Mouse (Mus musculus) left cerebral cortex, postnatal 25 days (tissue): ENCODE results near the gene Tcam1. TPM values are rescaled to one million over a fixed set of nuclear protein-coding genes. Genes with fewer than 3 reads are reported as not detected.
A peak's percentile ranks its signal among the peaks of the same experiment; 100 is the strongest.
"Not testable (repeated sequence)": the region's sequence is repeated elsewhere in the genome, so short reads cannot be mapped to it uniquely, and the experiment has no call there.

Experiments used
- DNase-seq, 2 experiments: peaks; one replicate each; pipeline ENCODE4 v3.0.0; 2022; ENCODE audit warnings: low spot score in 2 of 2, mixed read lengths in 1 of 2
- intact Hi-C: fragments of 180-260 bp; cut with DNase I; formaldehyde crosslinking; loops from one replicate; pipeline ENCODE4 v1.15.1; 2025
- total RNA-seq, 2 experiments: library from RNA; stranded (reverse); gene quantifications; 2 replicates each; pipeline ENCODE4 v1.2.3; 2021

The Tcam1 gene
- total RNA-seq = under 1 TPM; 0.18 to 0.34 TPM

DNA sequence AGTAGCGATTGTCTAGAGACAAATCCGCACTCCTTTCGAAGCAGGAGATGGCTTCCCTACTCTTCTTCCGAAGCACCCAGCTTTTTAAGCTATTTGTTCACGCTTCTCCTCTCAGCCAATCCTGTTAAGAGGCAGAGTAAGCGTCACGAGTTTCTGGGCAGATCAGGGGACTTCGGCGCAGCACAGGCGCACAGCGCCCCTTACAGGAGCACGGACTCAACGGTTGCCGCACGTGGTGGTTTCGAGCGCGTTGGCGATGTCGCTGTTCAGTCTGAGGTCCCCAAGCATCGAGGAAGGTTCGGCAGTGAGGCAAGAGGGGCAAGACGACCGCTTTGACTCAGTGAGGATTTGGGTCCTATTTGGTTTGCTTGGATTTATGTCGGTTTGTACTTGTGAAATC is at the start of gene Tcam1:
Tcam1 (plus strand) TSS at position 219 of the 400 bp plus-strand sequence.
- intact Hi-C loops = no loop called here
- DNase-seq = peak; percentile 93 to 96

GRCm38 (mm10) chr11:106233978-106234377 is 42.5 kb upstream of the Tcam1 start:
- intact Hi-C loops, DNase-seq: not testable (repeated sequence)

GRCm38 (mm10) chr11:106246834-106247233 is 29.6 kb upstream of the Tcam1 start:
- DNase-seq = no peak
- intact Hi-C loops = no loop called here

GRCm38 (mm10) chr11:106249326-106249725 is 27.1 kb upstream of the Tcam1 start:
- intact Hi-C loops = no loop called here
- no peak for DNase-seq

GRCm38 (mm10) chr11:106254767-106255166 is 21.7 kb upstream of the Tcam1 start:
- intact Hi-C loops = loop anchor here (5.0 kb wide), 1 partner anchor 37 kb away; the partner anchor contains the start of genes Ccdc47 and Ddx42
- DNase-seq = no peak

- intact Hi-C loops = loop anchor here (5.0 kb wide), 1 partner anchor 38 kb away; the partner anchor contains the start of genes Ccdc47 and Ddx42
- peak in 1 of 2 experiments; percentile 25 for DNase-seq
Observed at GRCm38 (mm10) chr11:106255174-106255573, 21.3 kb upstream of the Tcam1 start.

GRCm38 (mm10) chr11:106255685-106256451 is 20.6 kb upstream of the Tcam1 start, which contains the start of the genes Ftsj3 and Psmc5:
Ftsj3 (minus strand) TSS chr11:106256079.
Psmc5 (plus strand) TSS chr11:106256154.
- peak; percentile 98 to 99 for DNase-seq
- intact Hi-C loops = loop anchor here (2.0 to 5.0 kb wide), 2 partner anchors 17 to 39 kb away; partner anchors contain the start of genes Ccdc47, Ddx42 and Smarcd2

- intact Hi-C loops = loop anchor here (2.0 to 5.0 kb wide), 2 partner anchors 16 to 39 kb away; partner anchors contain the start of genes Ccdc47, Ddx42 and Smarcd2
- DNase-seq = peak in 1 of 2 experiments; percentile 38
Observed at GRCm38 (mm10) chr11:106256775-106257174, 19.7 kb upstream of the Tcam1 start.

GRCm38 (mm10) chr11:106260826-106261450 is 15.5 kb upstream of the Tcam1 start:
- intact Hi-C loops = no loop called here
- no peak for DNase-seq

GRCm38 (mm10) chr11:106263963-106264362 is 12.5 kb upstream of the Tcam1 start:
- intact Hi-C loops = no loop called here
- no peak for DNase-seq

GRCm38 (mm10) chr11:106264988-106265387 is 11.5 kb upstream of the Tcam1 start:
- no peak for DNase-seq

DNA sequence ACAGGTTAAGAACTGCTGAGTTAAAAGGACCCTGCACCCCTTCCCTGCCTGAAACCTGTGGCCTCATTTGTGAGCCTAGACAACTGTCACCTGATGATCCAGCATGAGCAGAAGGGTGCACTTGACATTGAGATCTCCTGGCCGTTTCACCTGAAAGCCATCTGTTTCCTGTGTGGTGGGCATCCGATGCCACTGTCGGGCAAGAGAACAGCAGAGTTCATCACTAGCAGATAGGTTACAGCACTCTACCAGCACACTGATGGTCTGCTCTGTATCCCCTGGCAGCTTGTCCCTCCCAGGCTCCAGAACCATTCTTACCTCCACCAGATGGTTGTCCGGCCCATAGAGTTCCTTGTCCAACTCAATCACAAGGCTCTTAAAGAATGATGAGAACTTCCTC is 10.9 kb upstream of the Tcam1 start:
- DNase-seq = no peak
- intact Hi-C loops = no loop called here

More at GRCm38 (mm10) chr11:106264988-106265387, 11.5 kb upstream of the Tcam1 start:
- intact Hi-C loops = no loop called here

- intact Hi-C loops = no loop called here
- DNase-seq = no peak
Observed at GRCm38 (mm10) chr11:106266431-106266830, 10.0 kb upstream of the Tcam1 start.

DNA sequence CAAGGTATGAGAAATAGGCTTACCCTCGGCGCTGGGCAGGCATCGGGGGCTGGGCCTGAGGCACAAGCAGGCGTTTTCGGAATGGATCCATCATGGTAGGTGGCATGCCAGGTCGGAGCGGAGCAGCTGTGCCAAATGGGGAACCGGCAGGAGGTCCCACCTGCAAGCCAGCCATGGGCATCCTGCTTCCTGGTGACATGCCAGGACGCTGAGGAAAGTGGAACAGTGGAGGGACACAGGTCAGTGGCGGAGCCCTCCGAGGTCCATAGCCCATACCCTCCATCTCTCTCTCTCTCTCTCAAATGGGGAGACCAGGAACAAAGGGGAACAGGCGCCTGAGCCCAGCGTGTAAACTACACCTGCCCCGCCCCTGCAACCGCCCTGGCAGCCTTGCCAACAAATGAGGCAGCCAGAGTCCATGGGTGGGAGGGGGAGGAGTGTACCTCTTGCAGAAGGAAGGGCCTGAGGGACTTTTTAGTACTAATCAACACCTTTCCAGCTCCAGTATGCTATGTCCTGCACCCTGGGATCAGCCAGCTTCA is 9.1 kb upstream of the Tcam1 start:
- intact Hi-C loops = no loop called here
- DNase-seq = no peak

DNA sequence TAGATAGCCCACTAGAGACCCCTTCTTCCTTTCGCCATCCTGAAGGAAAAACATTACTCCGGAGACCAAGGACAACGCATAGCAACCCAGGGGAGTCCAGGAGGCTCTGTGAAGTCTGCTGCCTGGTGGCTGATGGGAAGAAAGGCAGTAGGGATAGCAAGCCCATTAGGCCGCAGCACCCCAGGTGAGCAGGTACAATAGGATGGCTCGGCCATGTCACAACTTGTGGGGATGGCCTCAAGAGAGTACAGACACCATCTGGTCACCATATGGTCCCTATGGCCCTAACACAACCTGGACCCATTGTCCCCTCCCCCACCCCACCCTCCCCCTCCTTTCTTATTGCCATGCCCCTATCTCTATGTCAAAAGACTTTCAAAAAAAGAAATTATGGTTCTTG is 8.6 kb upstream of the Tcam1 start:
- DNase-seq = no peak
- intact Hi-C loops = no loop called here

DNA sequence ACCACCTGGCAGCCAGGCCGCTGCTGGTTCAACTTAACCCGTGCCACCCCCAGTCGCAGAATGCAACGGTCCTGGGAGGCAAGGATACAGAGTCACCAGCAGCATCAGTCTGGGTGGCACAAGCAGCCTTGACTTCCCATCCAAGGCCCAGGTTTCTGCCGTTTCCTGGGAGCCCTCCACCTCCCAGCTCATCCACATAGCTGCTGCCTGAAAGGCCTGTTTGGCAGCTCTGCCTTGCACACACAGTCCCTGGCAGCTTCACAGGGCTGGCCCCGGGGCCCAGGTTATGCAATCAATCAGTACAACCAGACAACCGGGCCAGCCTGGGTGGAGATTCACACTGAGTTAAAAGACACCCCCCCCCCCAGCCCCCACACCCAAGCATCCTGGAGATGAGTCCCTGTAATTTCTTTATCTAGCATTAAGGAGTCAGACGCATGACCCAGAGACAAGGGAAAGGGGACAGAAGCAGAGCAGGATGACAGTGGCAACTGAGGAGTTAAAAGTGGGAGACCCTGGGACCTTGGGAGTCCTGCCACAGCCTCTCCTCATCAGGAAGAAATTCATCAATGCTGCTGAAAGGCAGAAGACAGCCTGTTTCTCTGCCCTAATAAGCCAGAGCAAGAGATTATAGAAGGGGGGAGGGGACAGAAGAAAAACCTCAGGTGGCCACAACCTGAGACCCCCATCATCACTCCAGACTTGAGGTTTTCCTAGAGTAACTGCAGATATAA is 8.0 kb upstream of the Tcam1 start:
- DNase-seq = peak; percentile 52 to 54
- intact Hi-C loops = no loop called here

- no peak for DNase-seq
- intact Hi-C loops = no loop called here
Observed at GRCm38 (mm10) chr11:106269060-106269431, 7.4 kb upstream of the Tcam1 start.

- intact Hi-C loops = no loop called here
- no peak for DNase-seq
Observed at GRCm38 (mm10) chr11:106271131-106271793, 5.2 kb upstream of the Tcam1 start.
